Comparison of ENCODE assay signal across 13 mouse cellular contexts in the genomic region with DNA sequence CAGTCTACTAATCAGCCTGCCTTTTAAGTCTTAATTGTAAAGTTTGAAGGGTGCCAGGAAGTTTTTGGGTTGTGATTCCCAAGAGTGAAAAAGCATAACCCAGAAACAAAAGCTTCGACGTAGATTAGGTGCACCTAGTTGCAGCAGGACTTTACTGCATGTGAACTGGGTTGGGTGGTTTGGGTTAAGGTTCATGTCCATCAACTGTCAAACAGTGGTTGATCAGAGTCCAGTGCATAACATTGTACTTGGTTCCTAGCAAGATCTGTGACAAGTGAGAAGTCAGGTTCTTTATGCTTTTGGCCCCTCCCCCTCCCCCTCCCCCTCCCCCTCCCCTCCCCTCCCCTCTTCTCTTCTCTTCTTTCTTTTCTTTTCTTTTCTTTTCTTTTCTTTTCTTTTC.
"Had no signal": no experiment of that assay in that cellular context is flagged by ENCODE, and none has a peak within 500 bp of the region (broad histone marks: within the 10 kb centered on the region; RNA-seq: fewer than 3 reads in every experiment).

No protein-coding gene starts in this region.

- H3K27me3 ChIP-seq: hindbrain, embryonic 15.5 days; midbrain, embryonic 13.5 days had no signal

- H3K4me2 ChIP-seq: hindbrain, embryonic 15.5 days; midbrain, embryonic 13.5 days had no signal

- H3K4me3 ChIP-seq: hindbrain, embryonic 15.5 days; left cerebral cortex, adult 2 months; limb, embryonic 10.5 days; midbrain, embryonic 13.5 days had no signal

- H3K27ac ChIP-seq: hindbrain, embryonic 15.5 days; kidney, postnatal 0 days; left cerebral cortex, adult 2 months; limb, embryonic 10.5 days; midbrain, embryonic 13.5 days had no signal

- DNase-seq: kidney, adult 18-20 months; kidney, postnatal 4 days; lung, adult 2 months; lung, postnatal 36 days; right cerebral cortex, postnatal 25 days; thymus, adult 2 months; thymus, postnatal 25 days had no signal

- H3K9ac ChIP-seq: hindbrain, embryonic 15.5 days; midbrain, embryonic 13.5 days had no signal

- H3K4me1 ChIP-seq: hindbrain, embryonic 15.5 days; midbrain, embryonic 13.5 days had no signal

- H3K36me3 ChIP-seq: hindbrain, embryonic 15.5 days had no signal

- H3K9me3 ChIP-seq: hindbrain, embryonic 15.5 days; limb, embryonic 10.5 days; midbrain, embryonic 13.5 days had no signal

- ATAC-seq: lung, postnatal 0 days; midbrain, embryonic 13.5 days had no signal
